Mouse (Mus musculus) 3T3-L1 (cell line): Measurements from ENCODE around the gene Sat1.
"Not testable (repeated sequence)": the region's sequence is repeated elsewhere in the genome, so short reads cannot be mapped to it uniquely, and the experiment has no call there.

Source experiments
- DNase-seq: peaks from one replicate; pipeline ENCODE4 v3.0.0-alpha.2; 2015; ENCODE audit warnings: low read depth, low spot score

Gene Sat1

GRCm38 (mm10) chrX:155216271-155216670 lies at the start of gene Sat1:
Gene Sat1, minus strand, starts transcription at chrX:155216449.
- DNase-seq, result peak; percentile 96

- peak; percentile 83 for DNase-seq
Measured at GRCm38 (mm10) chrX:155262915-155263252, 46.6 kb upstream of the Sat1 start.

- peak; percentile 93 for DNase-seq
Measured at GRCm38 (mm10) chrX:155262235-155262914, 46.1 kb upstream of the Sat1 start, which contains the start of gene Acot9. Gene Acot9, plus strand, starts transcription at chrX:155262443.

- no peak for DNase-seq
Measured at GRCm38 (mm10) chrX:155256856-155257255, 40.6 kb upstream of the Sat1 start.

GRCm38 (mm10) chrX:155218277-155218676 lies 2.0 kb upstream of the Sat1 start:
- DNase-seq, result peak; percentile 70

- DNase-seq, result peak; percentile 47
Measured at GRCm38 (mm10) chrX:155215501-155216248, 574 bp downstream of the Sat1 start.

GRCm38 (mm10) chrX:155214291-155215136 lies 1.7 kb downstream of the Sat1 start:
- peak; percentile 57 for DNase-seq

GRCm38 (mm10) chrX:155208671-155209070 lies 7.6 kb downstream of the Sat1 start:
- peak; percentile 64 for DNase-seq

GRCm38 (mm10) chrX:155205436-155205835 lies 10.8 kb downstream of the Sat1 start:
- DNase-seq, result not testable (repeated sequence)

GRCm38 (mm10) chrX:155202406-155203305 lies 13.6 kb downstream of the Sat1 start:
- DNase-seq, result peak; percentile 62

- DNase-seq, result no peak
Measured at GRCm38 (mm10) chrX:155201799-155202198, 14.4 kb downstream of the Sat1 start.

GRCm38 (mm10) chrX:155194979-155195378 lies 21.3 kb downstream of the Sat1 start:
- DNase-seq, result no peak

- DNase-seq, result no peak
Measured at GRCm38 (mm10) chrX:155193732-155194443, 22.4 kb downstream of the Sat1 start.

- DNase-seq, result no peak
Measured at GRCm38 (mm10) chrX:155191941-155192340, 24.3 kb downstream of the Sat1 start.

GRCm38 (mm10) chrX:155177640-155178039 lies 38.6 kb downstream of the Sat1 start:
- DNase-seq, result no peak

- no peak for DNase-seq
Measured at GRCm38 (mm10) chrX:155177230-155177629, 39.0 kb downstream of the Sat1 start.

- no peak for DNase-seq
Measured at GRCm38 (mm10) chrX:155175568-155175967, 40.7 kb downstream of the Sat1 start.

- DNase-seq, result no peak
Measured at GRCm38 (mm10) chrX:155172310-155172709, 43.9 kb downstream of the Sat1 start.

GRCm38 (mm10) chrX:155171754-155172153 lies 44.5 kb downstream of the Sat1 start:
- no peak for DNase-seq

GRCm38 (mm10) chrX:155169886-155170285 lies 46.4 kb downstream of the Sat1 start:
- DNase-seq, result no peak
